Mouse (Mus musculus) adrenal gland, adult 2 months (tissue): ENCODE results near the gene Cmtm3. TPM values are rescaled to one million over a fixed set of nuclear protein-coding genes. Genes with fewer than 3 reads are reported as not detected.
"Not testable (repeated sequence)": the region's sequence is repeated elsewhere in the genome, so short reads cannot be mapped to it uniquely, and the experiment has no call there.

ENCODE experiments used
- DNase-seq: peaks from one replicate; pipeline ENCODE4 v3.0.0; 2021
- long read RNA-seq: library from polyadenylated mRNA; stranded (forward); transcript quantifications from one replicate; pipeline ENCODE4 v2.0.0, GENCODE M21; 2021
- polyA plus RNA-seq: library from polyadenylated mRNA; depleted of rRNA; stranded (reverse); fragments of >200 nt; gene quantifications from 2 replicates; pipeline ENCODE4 v1.2.3, GENCODE M21; 2012; rRNA removed
- total RNA-seq, 2 experiments: library from RNA; stranded (reverse); gene quantifications; 2 replicates each; pipeline ENCODE4 v1.2.3; 2021

Cmtm3 gene
- total RNA-seq, result 100 to 1,000 TPM in 1 of 2 experiments, 10 to 100 TPM in 1; 56.9 to 110 TPM
- 336 and 405 TPM in 2 replicates for polyA plus RNA-seq
- long read RNA-seq, transcript Cmtm3-201 (5 exons, 1,616 nt), result major isoform, 43 of 62 reads
- long read RNA-seq, partial matches to known transcripts, result 6 of 62 reads
- long read RNA-seq, other reads (novel, unspliced or antisense), result 11 of 62 reads

- DNase-seq, result peak; percentile 54
These were observed at the start of gene Cmtm3 for GRCm38 (mm10) chr8:104339229-104339982. Cmtm3 (plus strand) TSS chr8:104339410.

- DNase-seq, result not testable (repeated sequence)
These were observed 46.1 kb upstream of the Cmtm3 start, which contains the start of gene Cmtm2a for GRCm38 (mm10) chr8:104293081-104293480. Cmtm2a (minus strand) TSS chr8:104293181.

DNA sequence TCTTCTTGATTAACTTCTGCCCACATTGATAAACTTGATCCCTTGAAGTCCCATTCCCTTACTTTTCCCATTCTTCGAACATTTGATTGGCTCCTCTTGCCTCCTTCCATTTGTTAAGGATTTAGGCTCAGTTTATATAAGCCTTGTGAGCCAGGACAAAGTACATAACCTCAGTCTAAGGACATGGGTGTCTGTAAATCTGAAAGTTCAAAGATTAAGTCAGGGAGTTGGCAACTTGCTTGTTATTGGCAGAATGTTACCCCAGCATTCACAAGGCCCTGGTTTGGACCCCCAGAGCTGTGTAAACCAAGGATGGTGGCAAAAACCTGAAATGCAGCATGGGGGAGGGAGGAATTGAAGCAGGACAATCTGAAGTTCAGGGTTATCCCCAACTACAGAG lies 44.8 kb upstream of the Cmtm3 start:
- DNase-seq, result no peak

DNA sequence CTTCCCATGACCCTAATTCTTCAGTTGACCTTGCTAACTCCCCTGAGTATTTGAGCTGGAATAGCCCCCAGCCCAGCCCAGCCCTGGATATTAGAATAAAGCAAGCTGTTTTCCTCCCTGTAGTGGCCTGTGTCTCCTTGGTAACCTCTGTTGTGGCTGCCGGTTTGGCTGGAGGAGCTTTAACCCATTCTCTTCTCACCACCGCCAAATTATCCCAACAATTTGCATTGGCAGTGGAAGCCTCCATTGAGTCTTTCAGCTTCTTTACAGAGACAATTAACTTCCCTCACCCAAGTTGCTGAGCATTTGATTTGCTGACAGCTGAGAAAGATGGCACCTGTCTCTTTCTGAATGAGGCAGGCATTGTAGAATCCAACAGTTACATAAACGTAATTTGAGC lies 37.6 kb upstream of the Cmtm3 start:
- DNase-seq, result not testable (repeated sequence)

DNA sequence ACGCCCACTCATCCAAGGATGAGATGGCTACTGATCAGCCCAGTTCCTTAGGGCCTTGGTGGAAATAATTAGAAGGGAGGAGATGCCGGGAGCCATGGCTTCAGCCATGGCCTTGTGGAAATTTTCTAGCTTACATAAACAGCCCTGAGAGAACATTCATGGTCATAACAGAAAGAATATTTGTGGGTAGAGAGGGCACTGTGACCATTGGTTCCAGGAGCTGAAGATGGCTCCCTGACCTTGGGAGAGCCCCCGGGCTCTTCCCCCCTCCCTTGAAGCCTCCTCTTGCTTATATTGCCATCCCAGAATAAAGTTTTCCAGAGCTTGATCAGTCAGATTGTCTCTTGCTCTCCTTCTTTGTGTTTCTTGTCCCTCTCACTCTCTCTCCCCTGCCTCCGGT lies 36.7 kb upstream of the Cmtm3 start:
- not testable (repeated sequence) for DNase-seq

- no peak for DNase-seq
These were observed 34.2 kb upstream of the Cmtm3 start for GRCm38 (mm10) chr8:104304962-104305361.

GRCm38 (mm10) chr8:104308341-104308740 lies 30.9 kb upstream of the Cmtm3 start:
- DNase-seq, result not testable (repeated sequence)

- peak; percentile 91 for DNase-seq
These were observed 29.6 kb upstream of the Cmtm3 start, which contains the start of the genes Gm45711 and Cmtm1 for GRCm38 (mm10) chr8:104309441-104310155. Gm45711 (minus strand) TSS chr8:104310081. Cmtm1 (minus strand) TSS chr8:104310145.

DNA sequence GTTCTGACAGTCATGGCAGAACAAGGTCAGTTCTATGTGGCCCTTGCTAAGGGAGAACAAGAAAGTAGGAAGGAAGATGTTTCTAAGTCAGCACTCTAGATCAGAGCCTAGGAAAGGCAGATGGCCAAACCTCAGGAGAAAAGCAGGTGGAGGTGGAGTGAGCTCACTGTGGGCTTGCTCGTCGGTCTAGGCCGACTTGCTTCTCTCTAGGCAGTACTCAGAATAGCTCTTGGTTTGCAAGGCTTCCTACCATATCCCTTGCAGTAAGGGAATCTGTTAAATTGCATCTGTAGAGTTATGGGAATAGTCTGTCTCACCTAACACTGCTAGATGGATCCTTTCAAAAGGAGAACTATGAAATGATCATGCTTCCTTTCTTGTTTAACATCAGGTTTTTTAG lies 27.2 kb upstream of the Cmtm3 start:
- not testable (repeated sequence) for DNase-seq

- DNase-seq, result no peak
These were observed 25.9 kb upstream of the Cmtm3 start for GRCm38 (mm10) chr8:104313311-104313710.

DNA sequence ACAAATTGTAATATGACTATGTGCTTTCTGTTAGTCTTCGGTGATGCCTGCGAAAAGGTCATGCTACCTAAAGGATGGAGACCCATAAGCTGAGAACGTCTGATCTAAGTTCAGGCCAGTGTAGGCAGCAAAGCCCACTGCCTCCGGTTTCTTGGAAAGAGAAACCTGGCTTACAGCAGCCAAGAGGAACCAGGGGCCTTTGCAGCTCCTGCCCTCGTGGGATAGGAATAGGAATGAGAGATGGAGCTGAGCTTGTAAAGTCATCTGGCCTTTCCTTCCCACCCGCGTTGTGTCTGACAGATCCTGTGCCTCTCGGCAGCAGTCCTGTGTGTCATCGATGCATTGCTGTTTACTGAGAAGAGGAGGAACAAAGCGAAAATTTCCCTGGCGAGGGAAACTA lies 17.9 kb upstream of the Cmtm3 start, which contains the start of gene Gm11020:
Gene Gm11020 (plus strand): TSS at position 301 of the 400 bp plus-strand sequence.
- DNase-seq, result not testable (repeated sequence)

DNA sequence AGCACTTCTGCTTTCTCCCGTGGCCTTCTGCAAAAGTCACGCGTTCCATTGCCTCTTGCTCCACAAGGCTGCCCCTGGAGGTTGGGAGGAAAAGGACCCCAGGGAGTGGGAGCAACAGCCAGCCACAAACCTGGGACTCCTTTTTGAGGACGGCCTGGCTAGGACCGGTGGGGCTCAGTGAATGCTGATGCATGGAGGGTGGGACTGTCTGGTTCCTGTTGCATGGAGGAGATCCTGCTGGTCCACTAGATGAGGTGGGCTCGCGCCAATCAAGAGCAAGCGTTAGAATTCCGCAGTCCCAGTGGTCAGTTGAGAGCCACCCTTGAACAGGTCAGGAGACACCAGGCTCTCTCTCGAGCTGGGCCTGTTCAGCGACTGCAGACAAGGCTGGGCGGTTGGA lies 17.3 kb upstream of the Cmtm3 start, which contains the start of gene Cmtm2b:
Gene Cmtm2b (plus strand): TSS at position 301 of the 400 bp plus-strand sequence.
- not testable (repeated sequence) for DNase-seq

DNA sequence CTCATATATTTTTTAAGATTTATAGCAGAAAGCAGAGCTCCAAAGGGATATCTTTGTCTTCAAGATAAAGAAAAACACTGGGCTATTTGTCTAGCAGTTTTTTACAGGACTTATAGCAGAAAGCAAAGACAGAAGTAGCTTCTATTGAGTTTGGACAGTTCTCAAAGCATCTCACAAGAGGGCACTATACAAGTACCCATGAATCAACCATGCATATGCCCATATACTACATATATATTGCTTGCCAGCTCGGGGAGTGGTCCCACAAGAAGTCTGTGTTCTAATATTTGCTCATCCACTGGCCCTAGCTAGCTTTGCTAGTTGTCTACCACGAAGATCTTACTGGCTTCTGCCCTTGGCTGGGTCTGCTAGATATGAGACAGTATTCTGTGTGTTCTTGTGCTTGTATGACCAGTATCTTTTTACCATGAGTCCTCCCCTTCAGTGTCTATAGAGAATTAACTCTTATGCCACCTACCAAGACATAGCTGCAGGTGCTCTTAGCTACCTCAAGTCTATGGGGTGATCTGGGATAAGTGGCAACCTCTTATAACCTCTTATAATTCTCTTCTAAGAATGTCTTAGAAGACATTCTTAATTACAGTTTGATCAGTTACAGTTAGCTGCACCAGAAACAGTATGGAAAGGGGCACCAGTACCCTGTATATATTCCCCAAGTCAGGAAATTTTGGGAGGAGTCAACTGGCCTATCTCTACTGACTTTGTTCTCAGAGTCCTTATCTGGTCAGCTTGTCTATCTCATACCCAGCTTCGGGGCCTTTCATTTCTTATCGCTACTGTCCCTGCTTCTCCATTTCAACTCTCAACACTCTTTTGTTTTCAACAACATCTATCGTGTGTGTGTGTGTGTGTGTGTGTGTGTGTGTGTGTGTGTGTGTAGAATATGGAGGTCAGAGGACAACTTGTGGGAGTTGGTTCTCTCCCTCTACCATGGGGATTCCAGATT lies 6.3 kb upstream of the Cmtm3 start:
- DNase-seq, result no peak

GRCm38 (mm10) chr8:104333786-104334185 lies 5.4 kb upstream of the Cmtm3 start:
- no peak for DNase-seq

GRCm38 (mm10) chr8:104334196-104334595 lies 5.0 kb upstream of the Cmtm3 start:
- no peak for DNase-seq

- DNase-seq, result no peak
These were observed 2.4 kb upstream of the Cmtm3 start for GRCm38 (mm10) chr8:104336806-104337205.

DNA sequence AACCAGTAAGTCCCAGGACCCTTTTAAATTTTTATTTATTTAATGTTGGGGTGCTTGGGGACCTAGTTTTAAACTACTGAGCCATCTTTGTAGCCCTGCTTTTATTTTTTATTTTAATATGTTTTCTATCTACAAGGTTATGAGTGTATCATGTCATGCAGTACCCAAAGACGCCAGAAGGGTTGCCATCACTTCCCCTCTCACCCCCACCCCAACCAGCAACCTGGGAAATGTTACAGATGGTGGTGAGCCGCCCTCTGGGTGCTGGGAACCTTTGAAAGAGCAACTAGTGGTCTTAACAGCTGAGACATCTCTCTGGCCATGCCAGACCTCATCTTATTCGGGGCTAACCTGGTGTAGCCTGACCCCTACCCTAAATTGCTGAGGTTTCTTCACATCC lies 1.3 kb upstream of the Cmtm3 start:
- DNase-seq, result no peak

DNA sequence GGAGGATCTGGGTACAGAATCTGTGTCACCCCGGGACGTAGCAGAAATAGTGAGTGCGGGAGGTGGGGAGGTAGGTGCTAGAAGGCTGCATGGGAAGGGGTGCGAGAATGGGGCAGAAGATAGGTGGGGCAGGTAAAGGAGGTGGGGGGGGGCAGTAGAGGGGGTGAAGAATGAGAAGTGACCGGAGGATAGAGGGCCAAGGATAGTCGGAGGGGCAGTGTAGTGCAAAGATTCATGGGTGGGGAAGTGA lies 698 bp downstream of the Cmtm3 start:
- peak; percentile 21 for DNase-seq

GRCm38 (mm10) chr8:104340233-104341105 lies 1.3 kb downstream of the Cmtm3 start:
- DNase-seq, result peak; percentile 88

DNA sequence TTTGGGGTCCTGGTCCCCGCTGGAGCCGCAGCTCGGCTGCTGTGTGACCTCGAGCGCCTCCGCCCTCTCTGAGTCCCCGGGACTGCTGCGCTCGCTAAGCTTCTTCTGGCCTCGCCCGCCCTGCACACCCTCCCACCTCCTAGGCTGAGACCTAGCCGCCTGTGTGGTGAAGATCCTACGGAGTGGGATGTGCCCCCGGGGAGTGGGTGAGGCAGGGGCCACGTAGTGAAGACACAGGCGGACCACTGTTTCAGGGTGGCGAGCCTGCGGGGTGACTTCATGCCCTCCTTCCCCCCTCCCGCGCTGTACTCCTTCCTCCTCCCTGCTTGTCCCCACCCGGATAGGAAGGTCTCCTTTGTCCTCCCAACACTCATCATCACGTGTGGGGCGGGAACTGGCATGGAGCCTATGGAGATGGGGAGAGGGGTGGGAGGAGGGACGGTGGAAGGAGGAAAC lies 1.9 kb downstream of the Cmtm3 start:
- peak; percentile 88 for DNase-seq

GRCm38 (mm10) chr8:104341678-104342077 lies 2.5 kb downstream of the Cmtm3 start:
- no peak for DNase-seq
